Comparison of ENCODE assay signal across 12 mouse cellular contexts in genomic region chr17:71289572-71290176, GRCm38 (mm10). TPM values are rescaled to one million over a fixed set of nuclear protein-coding genes. Genes with fewer than 3 reads are reported as not detected.
DNase-seq lines count a peak whose midpoint lies in the region; ATAC-seq and TF ChIP-seq lines count a peak whose summit lies in the region.
"Had no signal": no experiment of that assay in that cellular context is flagged by ENCODE, and none has a peak within 500 bp of the region (broad histone marks: within the 10 kb centered on the region; RNA-seq: fewer than 3 reads in every experiment).

No protein-coding gene starts in this region.

- no peaks in the 10 kb centered on the region for H3K27me3 ChIP-seq in hindbrain, embryonic 10.5 days (ENCODE audit: insufficient read depth, poor library complexity, severe bottlenecking)
- no peaks in the 10 kb centered on the region for H3K27me3 ChIP-seq in hindbrain, embryonic 11.5 days (ENCODE audit: control insufficient read depth, insufficient read depth, low read length)
- no peaks in the 10 kb centered on the region for H3K27me3 ChIP-seq in liver, embryonic 16.5 days (ENCODE audit: control insufficient read depth, insufficient read depth, low read depth, low read length)
- H3K27me3 ChIP-seq: forebrain, embryonic 13.5 days had no signal

- H3K27ac ChIP-seq in hindbrain, embryonic 10.5 days: peak overlapping the region; percentile 23; the same call in 1 of the 2 replicates
- H3K27ac ChIP-seq in hindbrain, embryonic 11.5 days (ENCODE audit: low read depth, low read length): no peak overlapping the region
- peak overlapping the region; percentile 77 for H3K27ac ChIP-seq in bone marrow, adult 2 months (ENCODE audit: control insufficient read depth, insufficient read depth, low read depth, low read length, poor library complexity)
- peak overlapping the region; percentile 70 for H3K27ac ChIP-seq in embryonic fibroblast, embryonic 13.5 days (ENCODE audit: insufficient read depth, low read length)
- peak overlapping the region; percentile 93 for H3K27ac ChIP-seq in liver, embryonic 16.5 days (ENCODE audit: low read length)
- H3K27ac ChIP-seq: forebrain, embryonic 13.5 days; left cerebral cortex, adult 2 months had no signal

- H3K4me1 ChIP-seq in hindbrain, embryonic 10.5 days (replicated peaks): peaks cover 11% of the 10 kb centered on the region; the same call in 1 of the 2 replicates
- no peaks in the 10 kb centered on the region for H3K4me1 ChIP-seq in hindbrain, embryonic 11.5 days (replicated peaks; ENCODE audit: control insufficient read depth, insufficient read depth, low read length)
- peaks cover 27% of the 10 kb centered on the region for H3K4me1 ChIP-seq in bone marrow, adult 2 months (ENCODE audit: control insufficient read depth, insufficient read depth, low read length)
- H3K4me1 ChIP-seq in embryonic fibroblast, embryonic 13.5 days (ENCODE audit: control insufficient read depth, insufficient read depth, low read length): peaks cover 26% of the 10 kb centered on the region
- H3K4me1 ChIP-seq in liver, embryonic 16.5 days (ENCODE audit: control insufficient read depth, low read depth, low read length): peaks cover 92% of the 10 kb centered on the region
- H3K4me1 ChIP-seq: forebrain, embryonic 13.5 days had no signal

- H3K9ac ChIP-seq in hindbrain, embryonic 11.5 days (ENCODE audit: low read depth, low read length): no peak overlapping the region
- peak overlapping the region; percentile 33; the same call in 1 of the 2 replicates for H3K9ac ChIP-seq in liver, embryonic 16.5 days (ENCODE audit: low read depth, low read length)
- H3K9ac ChIP-seq: forebrain, embryonic 13.5 days had no signal

- ATAC-seq in hindbrain, embryonic 11.5 days (ENCODE audit: low FRiP score): no peak
- ATAC-seq in liver, embryonic 16.5 days (ENCODE audit: low read depth): peak; percentile 61
- ATAC-seq: forebrain, embryonic 13.5 days had no signal

- WGBS in hindbrain, embryonic 10.5 days: 81% methylated on average over 6 of the region's 6 CpGs
- WGBS in hindbrain, embryonic 11.5 days: 89% methylated on average over 6 of the region's 6 CpGs
- 68% methylated on average over 6 of the region's 6 CpGs for WGBS in bone marrow, adult 2 months
- WGBS in liver, embryonic 16.5 days (ENCODE audit: insufficient replicate concordance): 36% methylated on average over 6 of the region's 6 CpGs

- no peak overlapping the region for H3K4me2 ChIP-seq in hindbrain, embryonic 11.5 days (replicated peaks; ENCODE audit: low read depth, low read length)
- H3K4me2 ChIP-seq in liver, embryonic 16.5 days (ENCODE audit: low read depth, low read length): peak overlapping the region; percentile 7; the same call in 1 of the 2 replicates
- H3K4me2 ChIP-seq: forebrain, embryonic 13.5 days had no signal

- no peaks in the 10 kb centered on the region for H3K9me3 ChIP-seq in hindbrain, embryonic 10.5 days
- H3K9me3 ChIP-seq in hindbrain, embryonic 11.5 days (ENCODE audit: control insufficient read depth, low read length): no peaks in the 10 kb centered on the region
- H3K9me3 ChIP-seq in liver, embryonic 16.5 days (replicated peaks; ENCODE audit: control insufficient read depth, low read length): no peaks in the 10 kb centered on the region
- H3K9me3 ChIP-seq: forebrain, embryonic 13.5 days had no signal

- TF ChIP-seq CTCF in bone marrow, adult 2 months (IDR thresholded peaks at IDR 0.05; ENCODE audit: control insufficient read depth, insufficient read depth, low read length): no peak
- TF ChIP-seq CTCF in embryonic fibroblast, embryonic 13.5 days (IDR thresholded peaks at IDR 0.05; ENCODE audit: borderline replicate concordance, insufficient read depth, low read length): no peak

- H3K36me3 ChIP-seq in hindbrain, embryonic 10.5 days: no peaks in the 10 kb centered on the region
- H3K36me3 ChIP-seq in hindbrain, embryonic 11.5 days (ENCODE audit: control insufficient read depth, insufficient read depth, low read length): no peaks in the 10 kb centered on the region
- H3K36me3 ChIP-seq in liver, embryonic 16.5 days (ENCODE audit: control insufficient read depth, insufficient read depth): no peaks in the 10 kb centered on the region

- TF ChIP-seq POLR2A in bone marrow, adult 2 months (IDR thresholded peaks at IDR 0.05; ENCODE audit: borderline replicate concordance, control insufficient read depth, low read depth, low read length): no peak
- TF ChIP-seq POLR2A in embryonic fibroblast, embryonic 13.5 days (IDR thresholded peaks at IDR 0.05; ENCODE audit: low read depth, low read length): no peak

- DNase-seq in hindbrain, embryonic 10.5 days (ENCODE audit: low spot score): no peak
- no peak for DNase-seq in hindbrain, embryonic 11.5 days (ENCODE audit: low spot score)
- no peak for DNase-seq in adrenal gland, adult (ENCODE audit: inconsistent age in 2 of 2, low spot score in 1 of 2)
- DNase-seq in embryo, embryonic 10.5 days (ENCODE audit: low spot score): no peak
- no peak for DNase-seq in adrenal gland, postnatal 4 days (ENCODE audit: low spot score in 2 of 2)
- DNase-seq: cerebellum, postnatal 36 days; lung, postnatal 10 days had no signal

- no peak overlapping the region for H3K4me3 ChIP-seq in hindbrain, embryonic 10.5 days
- H3K4me3 ChIP-seq in hindbrain, embryonic 11.5 days (ENCODE audit: low read depth, low read length): no peak overlapping the region
- H3K4me3 ChIP-seq in bone marrow, adult 2 months (replicated peaks; ENCODE audit: control insufficient read depth, low read depth, low read length): no peak overlapping the region
- H3K4me3 ChIP-seq in embryonic fibroblast, embryonic 13.5 days (ENCODE audit: insufficient read depth, low read length): no peak overlapping the region
- no peak overlapping the region for H3K4me3 ChIP-seq in liver, embryonic 16.5 days (ENCODE audit: low read depth, low read length)
- H3K4me3 ChIP-seq: forebrain, embryonic 13.5 days; left cerebral cortex, adult 2 months had no signal

RNA-seq across cellular contexts. Expression of gene Emilin2, which starts 22.1 kb away (rescaled TPM):
- 20.2 and 26.3 TPM in 2 replicates for polyA plus RNA-seq in hindbrain, embryonic 10.5 days (2016; fragmentation: Nextera tagmentation; extraction: Ambion mirVana)
- polyA plus RNA-seq in hindbrain, embryonic 11.5 days (2014; fragmentation: Nextera tagmentation; extraction: Ambion mirVana): 7.8 and 11.2 TPM in 2 replicates
- 33.0 and 38.7 TPM in 2 replicates for polyA plus RNA-seq in bone marrow, adult 2 months (2011; ENCODE audit: insufficient read depth, insufficient read length, low replicate concordance, missing spikeins)
- polyA plus RNA-seq in embryonic fibroblast, embryonic 13.5 days (2011; ENCODE audit: insufficient read length, low read depth, missing spikeins): 18.0 and 20.2 TPM in 2 replicates
- 18.5 and 20.0 TPM in 2 replicates for polyA plus RNA-seq in liver, embryonic 16.5 days (2015; fragmentation: Nextera tagmentation; extraction: Ambion mirVana)
- total RNA-seq in adrenal gland, postnatal 4 days (2021): 10 to 100 TPM; 11.1 to 17.6 TPM
